Mouse (Mus musculus) embryonic facial prominence, embryonic 11.5 days (tissue): ENCODE results near the gene Ccdc32. TPM values are rescaled to one million over a fixed set of nuclear protein-coding genes. Genes with fewer than 3 reads are reported as not detected.

Experiments
- ATAC-seq: fragments of 200-750 bp; cut with Nextera tagmentation; replicated peaks from 2 replicates; pipeline ENCODE4 v1.8.0; 2017; ENCODE audit warnings: low read depth; ENCODE audit not compliant: insufficient number of reproducible peaks, low FRiP score, low TSS enrichment
- DNase-seq: peaks from one replicate; pipeline ENCODE4 v3.0.0-alpha.2; 2015; ENCODE audit warnings: low spot score
- H3K27ac ChIP-seq: fragments of 300-500 bp; sonication (generic); replicated peaks from 2 replicates; pipeline ENCODE4 v1.5.1; 2014; ENCODE audit warnings: mild to moderate bottlenecking, low read depth, low read length, control low read depth
- H3K27me3 ChIP-seq: fragments of 300-500 bp; sonication (generic); 2 replicates; pipeline ENCODE4 v1.6.1; 2014; ENCODE audit warnings: mild to moderate bottlenecking, low read length, moderate library complexity, mixed read lengths; ENCODE audit not compliant: control insufficient read depth, insufficient read depth
- H3K36me3 ChIP-seq: fragments of 300-500 bp; sonication (generic); replicated peaks from 2 replicates; pipeline ENCODE4 v1.6.1; 2014; ENCODE audit warnings: low read depth, mild to moderate bottlenecking, low read length, moderate library complexity, mixed read lengths; ENCODE audit not compliant: control insufficient read depth, insufficient read depth
- H3K4me1 ChIP-seq: fragments of 300-500 bp; sonication (generic); 2 replicates; pipeline ENCODE4 v1.6.1; 2014; ENCODE audit warnings: low read length, mixed read lengths; ENCODE audit not compliant: control insufficient read depth, insufficient read depth
- H3K4me2 ChIP-seq: fragments of 300-500 bp; sonication (generic); 2 replicates; pipeline ENCODE4 v1.6.1; 2014; ENCODE audit warnings: low read depth, mild to moderate bottlenecking, control low read depth, low read length, moderate library complexity
- H3K4me3 ChIP-seq: fragments of 300-500 bp; sonication (generic); 2 replicates; pipeline ENCODE4 v1.5.1; 2014; ENCODE audit warnings: low read depth, low read length, control low read depth
- H3K9ac ChIP-seq: fragments of 300-500 bp; sonication (generic); replicated peaks from 2 replicates; pipeline ENCODE4 v1.6.1; 2014; ENCODE audit warnings: mild to moderate bottlenecking, control low read depth, low read length
- H3K9me3 ChIP-seq: fragments of 300-500 bp; sonication (generic); replicated peaks from 2 replicates; pipeline ENCODE4 v1.6.1; 2016; ENCODE audit warnings: mild to moderate bottlenecking, low read length, inconsistent platforms, mixed read lengths; ENCODE audit not compliant: control insufficient read depth
- WGBS: fragments of 180-500 bp; shearing (Covaris S2); extraction: QIAGEN DNeasy Blood & Tissue Kit; methylation state at CpG from one replicate; pipeline ENCODE4 v1.1.7; 2014; 5-methylcytosine and 5-hydroxymethylcytosine counted together
- polyA plus RNA-seq: library from polyadenylated mRNA; unstranded; fragments of >200 nt; fragmentation: Nextera tagmentation; extraction: Ambion mirVana; gene quantifications from 2 replicates; pipeline ENCODE4 v1.2.1, GENCODE M21; 2014

Ccdc32 gene
- polyA plus RNA-seq, 1 experiment from 2014 or later, result 22.6 TPM

- peak overlapping the region; percentile 94 for H3K4me3 ChIP-seq
- no peaks in the 10 kb centered on the region for H3K9me3 ChIP-seq
- H3K27me3 ChIP-seq, result no peaks in the 10 kb centered on the region
- H3K4me1 ChIP-seq, result no peaks in the 10 kb centered on the region
- H3K27ac ChIP-seq, result peak overlapping the region; percentile 62; the same call in 1 of the 2 replicates
- ATAC-seq, result no peak; the same call in 1 of the 2 replicates
- peak overlapping the region; percentile 70 for H3K4me2 ChIP-seq
- peak overlapping the region; percentile 89 for H3K9ac ChIP-seq
- 11% methylated on average over 7 of the region's 7 CpGs for WGBS
- DNase-seq, result no peak
- no peaks in the 10 kb centered on the region; the same call in 1 of the 2 replicates for H3K36me3 ChIP-seq
Observed at GRCm38 (mm10) chr2:119035397-119035745, 6.2 kb upstream of the Ccdc32 start.

- Histone ChIP-seq H3K4me2 (peak within 1 kb of the TSS; percentile 70), H3K36me3 (no peaks in the 10 kb centered on the region; the same call in 1 of the 2 replicates), H3K9ac (peak within 1 kb of the TSS; percentile 89), H3K9me3 (no peaks in the 10 kb centered on the region), H3K4me1 (no peaks in the 10 kb centered on the region), H3K27me3 (no peaks in the 10 kb centered on the region), H3K4me3 (peak within 1 kb of the TSS; percentile 94), H3K27ac (peak within 1 kb of the TSS; percentile 62; the same call in 1 of the 2 replicates)
- ATAC-seq (peak; percentile 93), DNase-seq (peak; percentile 97)
- WGBS, result under 1% methylated on average over 49 of the region's 49 CpGs
Observed at GRCm38 (mm10) chr2:119034656-119035396, 5.6 kb upstream of the Ccdc32 start, which contains the start of gene Rpusd2. Rpusd2 (plus strand) TSS chr2:119034790.

GRCm38 (mm10) chr2:119032191-119032590 lies 3.0 kb upstream of the Ccdc32 start:
- H3K4me1 ChIP-seq, result no peaks in the 10 kb centered on the region
- WGBS, result 66% methylated on average over 4 of the region's 4 CpGs
- DNase-seq, result no peak
- ATAC-seq, result no peak
- no peaks in the 10 kb centered on the region for H3K36me3 ChIP-seq
- H3K27me3 ChIP-seq, result no peaks in the 10 kb centered on the region
- H3K9ac ChIP-seq, result no peak overlapping the region
- H3K4me2 ChIP-seq, result no peak overlapping the region
- H3K27ac ChIP-seq, result no peak overlapping the region
- H3K9me3 ChIP-seq, result no peaks in the 10 kb centered on the region
- no peak overlapping the region for H3K4me3 ChIP-seq

GRCm38 (mm10) chr2:119026951-119027350 lies 2.2 kb downstream of the Ccdc32 start:
- DNase-seq, result no peak
- Histone ChIP-seq H3K9ac (no peak overlapping the region), H3K4me3 (no peak overlapping the region), H3K9me3 (no peaks in the 10 kb centered on the region), H3K27ac (no peak overlapping the region), H3K27me3 (no peaks in the 10 kb centered on the region), H3K4me2 (no peak overlapping the region), H3K36me3 (no peaks in the 10 kb centered on the region), H3K4me1 (no peaks in the 10 kb centered on the region)
- 92% methylated on average over 4 of the region's 4 CpGs for WGBS
- no peak for ATAC-seq

- Histone ChIP-seq H3K4me1 (no peaks in the 10 kb centered on the region), H3K4me3 (no peak overlapping the region), H3K9me3 (no peaks in the 10 kb centered on the region), H3K27ac (no peak overlapping the region), H3K9ac (no peak overlapping the region), H3K4me2 (no peak overlapping the region), H3K27me3 (no peaks in the 10 kb centered on the region), H3K36me3 (no peaks in the 10 kb centered on the region; the same call in 1 of the 2 replicates)
- ATAC-seq (no peak), DNase-seq (no peak)
- 74% methylated on average over 4 of the region's 4 CpGs for WGBS
Observed at GRCm38 (mm10) chr2:119025239-119025616, 4.0 kb downstream of the Ccdc32 start.

GRCm38 (mm10) chr2:119024536-119025238 lies 4.5 kb downstream of the Ccdc32 start:
- DNase-seq (peak; percentile 13), ATAC-seq (no peak)
- Histone ChIP-seq H3K9me3 (no peaks in the 10 kb centered on the region), H3K36me3 (no peaks in the 10 kb centered on the region; the same call in 1 of the 2 replicates), H3K9ac (no peak overlapping the region), H3K27ac (no peak overlapping the region), H3K27me3 (no peaks in the 10 kb centered on the region), H3K4me1 (no peaks in the 10 kb centered on the region), H3K4me2 (no peak overlapping the region), H3K4me3 (no peak overlapping the region)
- 73% methylated on average over 9 of the region's 9 CpGs for WGBS

GRCm38 (mm10) chr2:119023154-119023660 lies 6.0 kb downstream of the Ccdc32 start:
- Histone ChIP-seq H3K4me3 (no peak overlapping the region), H3K9ac (no peak overlapping the region), H3K27ac (no peak overlapping the region), H3K4me2 (no peak overlapping the region), H3K36me3 (no peaks in the 10 kb centered on the region; the same call in 1 of the 2 replicates), H3K27me3 (no peaks in the 10 kb centered on the region), H3K4me1 (no peaks in the 10 kb centered on the region; the same call in none of the 2 replicates), H3K9me3 (no peaks in the 10 kb centered on the region)
- ATAC-seq (no peak), DNase-seq (no peak)
- 91% methylated on average over 6 of the region's 6 CpGs for WGBS

GRCm38 (mm10) chr2:119019538-119019937 lies 9.7 kb downstream of the Ccdc32 start:
- no peak for DNase-seq
- no peaks in the 10 kb centered on the region for H3K9me3 ChIP-seq
- WGBS, result 49% methylated on average over 4 of the region's 4 CpGs
- no peak overlapping the region for H3K4me3 ChIP-seq
- H3K4me1 ChIP-seq, result no peaks in the 10 kb centered on the region; the same call in none of the 2 replicates
- ATAC-seq, result no peak
- H3K27me3 ChIP-seq, result no peaks in the 10 kb centered on the region
- no peak overlapping the region for H3K9ac ChIP-seq
- H3K4me2 ChIP-seq, result no peak overlapping the region
- no peaks in the 10 kb centered on the region; the same call in 1 of the 2 replicates for H3K36me3 ChIP-seq
- no peak overlapping the region for H3K27ac ChIP-seq
